Mouse (Mus musculus): Measurements from ENCODE around the gene Fgf4. TPM values are rescaled to one million over a fixed set of nuclear protein-coding genes. Genes with fewer than 3 reads are reported as not detected.

Gene Fgf4
- 0.04 TPM in 1 of 2 replicates, not detected in the other for polyA plus RNA-seq (2014; fragmentation: Nextera tagmentation; extraction: Ambion mirVana)

- ATAC-seq (ENCODE audit: low FRiP score) = no peak
- Histone ChIP-seq H3K4me3 (ENCODE audit: low read depth, low read length) (no peak within 1 kb of the TSS), H3K9ac (ENCODE audit: low read depth, low read length) (no peak within 1 kb of the TSS), H3K4me1 (replicated peaks; ENCODE audit: control insufficient read depth, insufficient read depth, low read length) (no peaks in the 10 kb centered on the region), H3K36me3 (ENCODE audit: control insufficient read depth, insufficient read depth, low read length) (no peaks in the 10 kb centered on the region), H3K27ac (ENCODE audit: low read depth, low read length) (no peak within 1 kb of the TSS), H3K9me3 (ENCODE audit: control insufficient read depth, low read length) (no peaks in the 10 kb centered on the region), H3K27me3 (ENCODE audit: control insufficient read depth, insufficient read depth, low read length) (peaks cover 2% of the 10 kb centered on the region; the same call in 1 of the 2 replicates), H3K4me2 (replicated peaks; ENCODE audit: low read depth, low read length) (no peak within 1 kb of the TSS)
- no peak for DNase-seq (ENCODE audit: low spot score)
These were observed at the start of gene Fgf4 for GRCm38 (mm10) chr7:144847067-144847466. Gene Fgf4, plus strand, starts transcription at chr7:144847367.

- H3K4me2 ChIP-seq (replicated peaks; ENCODE audit: low read depth, low read length) = no peak overlapping the region
- no peaks in the 10 kb centered on the region for H3K27me3 ChIP-seq (ENCODE audit: control insufficient read depth, insufficient read depth, low read length)
- DNase-seq (ENCODE audit: low spot score) (peak; percentile 69), ATAC-seq (ENCODE audit: low FRiP score) (no peak)
- H3K9me3 ChIP-seq (ENCODE audit: control insufficient read depth, low read length) = no peaks in the 10 kb centered on the region
- H3K4me3 ChIP-seq (ENCODE audit: low read depth, low read length) = no peak overlapping the region
- H3K27ac ChIP-seq (ENCODE audit: low read depth, low read length) = no peak overlapping the region
- no peaks in the 10 kb centered on the region for H3K4me1 ChIP-seq (replicated peaks; ENCODE audit: control insufficient read depth, insufficient read depth, low read length)
- 35% methylated on average over 1 of the region's 1 CpGs for WGBS
- no peak overlapping the region for H3K9ac ChIP-seq (ENCODE audit: low read depth, low read length)
- H3K36me3 ChIP-seq (ENCODE audit: control insufficient read depth, insufficient read depth, low read length) = no peaks in the 10 kb centered on the region
These were observed 48.7 kb upstream of the Fgf4 start for GRCm38 (mm10) chr7:144798471-144798870.

GRCm38 (mm10) chr7:144807036-144807435 is 40.1 kb upstream of the Fgf4 start:
- H3K27ac ChIP-seq (ENCODE audit: low read depth, low read length) = no peak overlapping the region
- WGBS = 74% methylated on average over 6 of the region's 6 CpGs

GRCm38 (mm10) chr7:144807976-144808577 is 39.1 kb upstream of the Fgf4 start:
- H3K36me3 ChIP-seq (ENCODE audit: control insufficient read depth, insufficient read depth, low read length) = no peaks in the 10 kb centered on the region
- no peak overlapping the region for H3K4me3 ChIP-seq (ENCODE audit: low read depth, low read length)
- ATAC-seq (ENCODE audit: low FRiP score) (no peak), DNase-seq (ENCODE audit: low spot score) (no peak)
- H3K4me1 ChIP-seq (replicated peaks; ENCODE audit: control insufficient read depth, insufficient read depth, low read length) = no peaks in the 10 kb centered on the region
- no peaks in the 10 kb centered on the region for H3K9me3 ChIP-seq (ENCODE audit: control insufficient read depth, low read length)
- H3K9ac ChIP-seq (ENCODE audit: low read depth, low read length) = no peak overlapping the region
- no peak overlapping the region for H3K27ac ChIP-seq (ENCODE audit: low read depth, low read length)
- 0 out of 2 replicates have a peak, but pooled peaks cover 3% of the 10 kb centered on the region for H3K27me3 ChIP-seq (ENCODE audit: control insufficient read depth, insufficient read depth, low read length)
- H3K4me2 ChIP-seq (replicated peaks; ENCODE audit: low read depth, low read length) = no peak overlapping the region
- 79% methylated on average over 4 of the region's 4 CpGs for WGBS

More at GRCm38 (mm10) chr7:144807036-144807435, 40.1 kb upstream of the Fgf4 start:
- Histone ChIP-seq H3K9ac (ENCODE audit: low read depth, low read length) (no peak overlapping the region), H3K4me1 (replicated peaks; ENCODE audit: control insufficient read depth, insufficient read depth, low read length) (no peaks in the 10 kb centered on the region), H3K9me3 (ENCODE audit: control insufficient read depth, low read length) (no peaks in the 10 kb centered on the region), H3K4me3 (ENCODE audit: low read depth, low read length) (no peak overlapping the region), H3K4me2 (replicated peaks; ENCODE audit: low read depth, low read length) (no peak overlapping the region), H3K27me3 (ENCODE audit: control insufficient read depth, insufficient read depth, low read length) (0 out of 2 replicates have a peak, but pooled peaks cover 3% of the 10 kb centered on the region), H3K36me3 (ENCODE audit: control insufficient read depth, insufficient read depth, low read length) (no peaks in the 10 kb centered on the region)
- ATAC-seq (ENCODE audit: low FRiP score) (no peak), DNase-seq (ENCODE audit: low spot score) (no peak)

- 39% methylated on average over 4 of the region's 4 CpGs for WGBS
- Histone ChIP-seq H3K4me2 (replicated peaks; ENCODE audit: low read depth, low read length) (no peak overlapping the region), H3K9ac (ENCODE audit: low read depth, low read length) (no peak overlapping the region), H3K36me3 (ENCODE audit: control insufficient read depth, insufficient read depth, low read length) (no peaks in the 10 kb centered on the region), H3K27me3 (ENCODE audit: control insufficient read depth, insufficient read depth, low read length) (0 out of 2 replicates have a peak, but pooled peaks cover 3% of the 10 kb centered on the region), H3K4me3 (ENCODE audit: low read depth, low read length) (no peak overlapping the region), H3K27ac (ENCODE audit: low read depth, low read length) (no peak overlapping the region), H3K9me3 (ENCODE audit: control insufficient read depth, low read length) (no peaks in the 10 kb centered on the region), H3K4me1 (replicated peaks; ENCODE audit: control insufficient read depth, insufficient read depth, low read length) (no peaks in the 10 kb centered on the region)
- DNase-seq (ENCODE audit: low spot score) = peak; percentile 23
- ATAC-seq (ENCODE audit: low FRiP score) = no peak
These were observed 35.6 kb upstream of the Fgf4 start for GRCm38 (mm10) chr7:144811521-144811920.

- H3K9ac ChIP-seq (ENCODE audit: low read depth, low read length) = no peak overlapping the region
- no peaks in the 10 kb centered on the region for H3K36me3 ChIP-seq (ENCODE audit: control insufficient read depth, insufficient read depth, low read length)
- H3K4me3 ChIP-seq (ENCODE audit: low read depth, low read length) = no peak overlapping the region
- DNase-seq (ENCODE audit: low spot score) = no peak
- H3K27me3 ChIP-seq (ENCODE audit: control insufficient read depth, insufficient read depth, low read length) = 0 out of 2 replicates have a peak, but pooled peaks cover 4% of the 10 kb centered on the region
- H3K4me2 ChIP-seq (replicated peaks; ENCODE audit: low read depth, low read length) = no peak overlapping the region
- WGBS = 24% methylated on average over 7 of the region's 7 CpGs
- H3K27ac ChIP-seq (ENCODE audit: low read depth, low read length) = no peak overlapping the region
- H3K9me3 ChIP-seq (ENCODE audit: control insufficient read depth, low read length) = no peaks in the 10 kb centered on the region
- 0 out of 2 replicates have a peak, but pooled peaks cover 2% of the 10 kb centered on the region for H3K4me1 ChIP-seq (replicated peaks; ENCODE audit: control insufficient read depth, insufficient read depth, low read length)
- ATAC-seq (ENCODE audit: low FRiP score) = no peak
These were observed 25.3 kb upstream of the Fgf4 start for GRCm38 (mm10) chr7:144821901-144822300.

GRCm38 (mm10) chr7:144823988-144824387 is 23.2 kb upstream of the Fgf4 start:
- WGBS = 81% methylated on average over 2 of the region's 2 CpGs
- no peak overlapping the region for H3K4me3 ChIP-seq (ENCODE audit: low read depth, low read length)
- H3K36me3 ChIP-seq (ENCODE audit: control insufficient read depth, insufficient read depth, low read length) = no peaks in the 10 kb centered on the region
- ATAC-seq (ENCODE audit: low FRiP score) = no peak
- H3K4me1 ChIP-seq (replicated peaks; ENCODE audit: control insufficient read depth, insufficient read depth, low read length) = 0 out of 2 replicates have a peak, but pooled peaks cover 2% of the 10 kb centered on the region
- no peak overlapping the region for H3K9ac ChIP-seq (ENCODE audit: low read depth, low read length)
- no peak overlapping the region for H3K27ac ChIP-seq (ENCODE audit: low read depth, low read length)
- H3K4me2 ChIP-seq (replicated peaks; ENCODE audit: low read depth, low read length) = no peak overlapping the region
- H3K27me3 ChIP-seq (ENCODE audit: control insufficient read depth, insufficient read depth, low read length) = peaks cover 4% of the 10 kb centered on the region; the same call in 1 of the 2 replicates
- DNase-seq (ENCODE audit: low spot score) = no peak
- H3K9me3 ChIP-seq (ENCODE audit: control insufficient read depth, low read length) = no peaks in the 10 kb centered on the region

- H3K4me3 ChIP-seq (ENCODE audit: low read depth, low read length) = no peak overlapping the region
- H3K27ac ChIP-seq (ENCODE audit: low read depth, low read length) = no peak overlapping the region
- 0 out of 2 replicates have a peak, but pooled peaks cover 2% of the 10 kb centered on the region for H3K4me1 ChIP-seq (replicated peaks; ENCODE audit: control insufficient read depth, insufficient read depth, low read length)
- no peaks in the 10 kb centered on the region for H3K9me3 ChIP-seq (ENCODE audit: control insufficient read depth, low read length)
- H3K4me2 ChIP-seq (replicated peaks; ENCODE audit: low read depth, low read length) = no peak overlapping the region
- 36% methylated on average over 11 of the region's 11 CpGs for WGBS
- no peak for ATAC-seq (ENCODE audit: low FRiP score)
- no peak overlapping the region for H3K9ac ChIP-seq (ENCODE audit: low read depth, low read length)
- H3K36me3 ChIP-seq (ENCODE audit: control insufficient read depth, insufficient read depth, low read length) = no peaks in the 10 kb centered on the region
- peaks cover 4% of the 10 kb centered on the region; the same call in 1 of the 2 replicates for H3K27me3 ChIP-seq (ENCODE audit: control insufficient read depth, insufficient read depth, low read length)
- no peak for DNase-seq (ENCODE audit: low spot score)
These were observed 18.8 kb upstream of the Fgf4 start for GRCm38 (mm10) chr7:144828369-144828768.

All from hindbrain, embryonic 11.5 days (tissue).